Mouse (Mus musculus): Measurements from ENCODE around the gene Ptpra. TPM values are rescaled to one million over a fixed set of nuclear protein-coding genes. Genes with fewer than 3 reads are reported as not detected.
"Not testable (repeated sequence)": the region's sequence is repeated elsewhere in the genome, so short reads cannot be mapped to it uniquely, and the experiment has no call there.

Ptpra gene
- total RNA-seq, 2 experiments from 2014 or later = 17.3 to 21.4 TPM

DNA sequence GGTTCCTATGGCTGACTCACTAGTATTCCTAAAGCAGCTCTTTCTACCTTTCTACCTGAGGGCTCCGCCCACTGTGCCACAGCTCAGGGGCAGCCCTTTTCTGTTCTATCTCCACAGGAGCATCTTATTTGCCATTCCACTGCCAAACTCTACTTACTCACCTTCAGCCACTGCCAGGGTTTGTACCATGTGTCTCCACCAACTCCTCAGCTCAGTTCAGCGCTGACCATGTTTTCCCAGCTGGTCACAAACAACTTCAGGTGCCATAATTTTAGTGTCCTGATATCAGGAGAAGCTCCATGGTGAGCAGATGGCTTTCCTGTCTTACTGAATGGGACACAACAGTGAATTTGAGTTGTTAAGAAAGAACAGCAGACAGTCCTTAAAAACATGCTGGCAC, 107.4 kb downstream of the Ptpra start:
- DNase-seq = no peak

DNA sequence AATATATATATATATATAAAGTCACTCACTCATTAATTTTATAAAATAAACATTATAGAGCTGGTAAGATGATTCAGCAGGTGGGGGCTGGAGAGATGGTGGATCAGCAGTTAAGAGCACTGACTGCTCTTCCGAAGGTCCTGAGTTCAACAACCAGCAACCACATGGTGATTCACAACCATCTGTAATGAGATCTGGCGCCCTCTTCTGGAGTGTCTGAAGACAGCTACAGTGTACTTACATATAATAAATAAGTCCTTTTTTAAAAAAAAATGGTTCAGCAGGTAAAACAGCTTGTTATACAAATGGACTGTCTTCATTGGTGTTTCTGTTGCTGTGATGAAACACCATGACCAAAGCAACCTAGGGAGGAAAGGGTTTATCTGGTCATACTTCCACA, 107.9 kb downstream of the Ptpra start:
- DNase-seq = no peak

DNA sequence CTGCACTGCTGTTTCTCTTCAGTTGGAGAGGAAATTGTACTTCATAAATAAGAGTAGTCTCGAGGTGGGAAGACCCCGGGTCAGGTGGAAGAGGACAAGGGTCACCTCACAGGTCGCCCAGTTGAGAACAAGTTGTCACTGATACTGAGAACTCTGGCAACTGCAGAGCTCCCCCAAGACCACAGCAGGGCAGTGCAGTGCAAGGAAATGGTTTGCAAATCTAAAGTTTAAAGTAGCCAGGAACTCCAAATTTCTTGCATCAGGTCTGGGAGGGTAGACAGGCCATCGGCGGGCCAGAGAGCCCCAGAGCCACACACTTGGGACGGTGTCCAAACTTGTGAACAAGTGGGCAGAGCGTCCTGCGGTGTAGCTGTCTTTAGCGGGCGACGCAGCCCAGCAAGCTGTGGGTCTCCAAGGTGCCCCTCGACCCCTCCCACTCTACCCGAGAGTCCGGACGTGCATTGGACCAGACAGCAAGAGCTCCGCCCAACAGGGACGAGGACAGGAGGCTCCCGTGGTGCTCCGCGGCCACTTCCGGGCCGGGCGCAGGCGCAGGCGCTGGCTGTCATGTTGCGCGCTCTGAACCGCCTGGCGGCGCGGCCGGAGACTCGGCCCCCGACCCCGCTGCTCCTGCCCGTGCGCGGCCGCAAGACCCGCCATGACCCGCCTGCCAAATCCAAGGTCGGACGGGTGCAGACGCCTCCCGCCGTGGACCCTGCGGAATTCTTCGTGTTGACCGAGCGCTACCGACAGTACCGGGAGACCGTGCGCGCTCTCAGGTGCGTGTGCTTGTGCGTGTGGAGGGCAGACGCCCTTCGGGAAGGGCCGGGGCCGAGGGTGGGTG, 113.4 kb downstream of the Ptpra start, which contains the start of gene Mrps26:
Mrps26 (plus strand) TSS at position 531 of the 844 bp plus-strand sequence.
- peak; percentile 94 for DNase-seq

DNA sequence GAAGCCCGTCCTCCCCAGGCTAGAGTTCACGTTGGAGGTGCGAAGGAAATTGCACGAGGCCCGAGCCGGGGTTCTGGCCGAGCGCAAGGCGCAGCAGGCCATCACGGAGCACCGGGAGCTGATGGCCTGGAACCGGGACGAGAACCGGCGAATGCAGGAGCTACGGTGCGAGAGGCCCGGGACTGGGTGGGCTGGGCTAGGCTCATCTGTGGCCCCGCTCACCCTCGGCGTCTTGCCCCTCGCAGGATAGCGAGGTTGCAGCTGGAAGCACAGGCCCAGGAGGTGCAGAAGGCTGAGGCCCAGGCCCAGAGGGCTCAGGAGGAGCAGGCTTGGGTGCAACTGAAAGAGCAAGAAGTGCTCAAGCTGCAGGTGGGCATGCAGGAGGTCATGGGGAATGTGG, 114.0 kb downstream of the Ptpra start:
- no peak for DNase-seq

DNA sequence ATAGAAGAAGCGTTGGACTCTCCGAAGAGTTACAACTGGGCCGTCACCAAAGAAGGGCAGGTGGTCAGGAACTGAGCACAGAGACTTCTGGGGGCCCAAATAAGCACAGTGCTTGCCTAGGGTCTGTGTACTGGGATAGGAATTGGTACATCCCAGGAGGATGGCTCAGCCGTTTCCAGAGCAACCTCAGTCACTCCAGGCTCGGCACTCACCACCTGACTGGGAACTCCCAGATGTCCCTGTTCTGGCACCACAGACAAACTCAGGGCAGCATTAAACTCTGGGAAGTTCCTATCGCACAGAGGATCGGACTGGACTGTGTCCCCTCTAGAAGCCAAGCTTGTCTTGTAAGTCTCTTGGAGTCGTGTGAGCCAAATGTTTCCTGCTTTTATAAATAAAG, 114.9 kb downstream of the Ptpra start:
- no peak for DNase-seq

DNA sequence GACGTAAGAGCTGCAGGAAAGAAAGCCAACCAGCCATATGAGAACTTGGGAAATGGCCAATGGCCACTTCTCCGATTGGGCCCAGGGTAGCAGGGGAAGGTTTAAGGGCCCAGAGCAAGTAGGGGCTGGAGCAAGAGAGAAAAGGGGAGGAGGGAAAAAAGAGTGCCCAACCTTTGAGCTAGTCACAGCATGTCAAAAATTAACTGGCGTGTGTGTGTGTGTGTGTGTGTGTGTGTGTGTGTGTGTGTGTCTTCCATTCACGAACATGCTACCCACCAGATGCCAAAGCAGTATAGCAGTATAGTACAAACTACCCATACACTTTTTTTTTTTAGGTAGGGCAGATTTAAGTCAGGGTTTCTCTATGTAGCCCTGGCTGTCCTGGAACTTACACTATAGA, 118.8 kb downstream of the Ptpra start:
- no peak for DNase-seq

DNA sequence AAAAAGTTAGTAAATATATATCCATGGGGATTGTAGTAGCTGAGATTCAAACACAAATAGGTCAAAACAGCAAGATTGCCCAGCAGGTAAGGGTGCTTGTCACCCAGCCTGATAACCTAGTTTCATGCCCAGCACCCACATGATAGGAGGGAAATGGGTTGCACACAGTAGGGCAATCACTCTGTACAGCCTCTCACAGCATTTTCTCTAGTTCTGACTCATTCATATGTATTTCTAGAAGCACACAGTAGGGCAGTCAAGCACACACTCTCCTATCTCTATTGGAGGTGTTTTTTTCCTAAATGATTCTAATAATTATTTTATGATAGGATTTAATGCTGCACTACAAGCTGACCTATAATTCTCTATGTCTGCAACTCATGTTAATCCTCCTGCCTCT, 119.8 kb downstream of the Ptpra start:
- DNase-seq = no peak

DNA sequence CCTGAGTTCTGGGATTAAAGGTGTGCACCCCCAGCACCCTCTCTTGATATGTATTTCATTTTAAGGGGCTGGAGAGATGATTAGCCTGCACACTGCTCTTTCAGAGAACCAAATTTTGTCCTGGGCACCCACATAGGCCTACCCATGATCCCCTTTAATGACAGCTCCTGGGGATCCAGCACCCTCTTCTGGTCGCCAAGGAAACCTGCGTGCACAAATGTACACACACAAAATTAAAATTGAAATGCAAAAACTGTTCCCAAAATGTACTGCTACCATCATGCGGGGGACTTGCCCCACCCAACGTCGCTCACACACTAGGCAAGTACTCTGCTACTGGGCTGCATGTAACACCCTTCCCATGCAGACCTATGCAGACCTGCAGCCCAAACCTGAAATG, 124.9 kb downstream of the Ptpra start:
- DNase-seq = no peak

DNA sequence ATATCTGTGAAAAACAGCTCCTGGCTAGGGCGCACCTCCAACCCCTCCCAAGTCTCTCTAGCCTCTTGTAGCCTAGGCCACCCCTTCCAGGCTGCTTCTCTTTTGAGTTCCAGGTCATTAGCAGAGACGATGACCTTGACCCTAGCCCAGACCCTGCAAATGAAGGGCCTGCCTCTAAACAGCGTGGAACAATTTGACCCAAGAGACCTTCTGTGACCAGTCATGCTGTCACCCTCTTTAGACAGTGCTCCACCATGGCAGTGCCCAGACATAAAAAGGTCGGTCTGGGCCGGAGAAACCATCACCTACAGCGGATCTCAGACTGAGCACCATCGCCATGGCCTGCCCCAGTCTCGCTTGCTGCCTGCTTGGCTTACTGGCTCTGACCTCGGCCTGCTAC, 125.8 kb downstream of the Ptpra start, which contains the start of gene Oxt:
Oxt (plus strand) TSS at position 301 of the 400 bp plus-strand sequence.
- DNase-seq = no peak

DNA sequence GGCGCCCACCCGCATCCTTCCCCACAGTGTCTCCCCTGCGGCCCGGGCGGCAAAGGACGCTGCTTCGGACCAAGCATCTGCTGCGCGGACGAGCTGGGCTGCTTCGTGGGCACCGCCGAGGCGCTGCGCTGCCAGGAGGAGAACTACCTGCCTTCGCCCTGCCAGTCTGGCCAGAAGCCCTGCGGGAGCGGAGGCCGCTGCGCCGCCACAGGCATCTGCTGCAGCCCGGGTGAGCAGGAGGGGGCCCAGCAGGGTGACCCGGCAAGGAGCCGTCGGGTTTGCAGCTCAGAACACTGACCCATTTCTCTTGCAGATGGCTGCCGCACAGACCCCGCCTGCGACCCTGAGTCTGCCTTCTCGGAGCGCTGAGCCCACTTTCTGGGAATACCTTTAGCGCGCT, 126.5 kb downstream of the Ptpra start:
- not testable (repeated sequence) for DNase-seq

DNA sequence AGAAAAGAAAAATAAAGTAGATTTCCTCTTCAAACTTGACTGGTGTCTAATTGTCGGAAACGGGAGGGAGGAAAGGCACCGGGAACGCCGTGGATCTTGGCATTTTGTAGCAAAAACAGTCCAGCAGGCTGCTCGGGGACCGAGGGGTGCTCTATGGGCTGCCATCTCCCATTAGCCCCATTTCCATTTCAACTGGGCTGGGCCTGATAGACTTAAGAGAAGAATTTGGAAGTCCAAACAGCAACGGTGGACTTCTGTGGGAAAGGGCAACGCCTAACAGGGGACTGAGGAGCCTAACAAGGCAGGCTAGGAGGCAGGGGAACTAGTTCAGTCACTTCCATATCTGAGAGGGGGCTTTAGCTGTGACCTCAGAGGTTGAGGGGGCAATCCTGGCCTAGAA, 126.9 kb downstream of the Ptpra start:
- DNase-seq = no peak

DNA sequence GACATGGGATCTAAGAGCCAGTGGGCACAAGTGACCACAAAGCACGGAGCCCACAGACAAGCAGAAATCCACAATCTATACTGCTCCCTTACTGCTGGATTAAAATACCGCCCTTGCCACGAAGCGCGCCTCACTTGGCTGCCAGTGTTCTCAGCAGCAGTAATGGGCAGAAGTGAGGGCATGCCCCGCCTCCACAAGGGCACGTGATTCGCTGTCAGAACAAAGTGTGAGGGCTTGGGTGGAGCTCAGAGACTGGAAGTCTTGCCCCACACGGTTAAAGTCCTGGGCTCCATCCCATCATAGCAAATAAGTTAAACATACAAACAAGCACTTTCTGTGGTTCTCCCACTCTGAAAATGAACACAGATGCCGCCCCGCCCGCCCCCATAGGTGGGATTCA, 127.6 kb downstream of the Ptpra start:
- peak; percentile 36 for DNase-seq

DNA sequence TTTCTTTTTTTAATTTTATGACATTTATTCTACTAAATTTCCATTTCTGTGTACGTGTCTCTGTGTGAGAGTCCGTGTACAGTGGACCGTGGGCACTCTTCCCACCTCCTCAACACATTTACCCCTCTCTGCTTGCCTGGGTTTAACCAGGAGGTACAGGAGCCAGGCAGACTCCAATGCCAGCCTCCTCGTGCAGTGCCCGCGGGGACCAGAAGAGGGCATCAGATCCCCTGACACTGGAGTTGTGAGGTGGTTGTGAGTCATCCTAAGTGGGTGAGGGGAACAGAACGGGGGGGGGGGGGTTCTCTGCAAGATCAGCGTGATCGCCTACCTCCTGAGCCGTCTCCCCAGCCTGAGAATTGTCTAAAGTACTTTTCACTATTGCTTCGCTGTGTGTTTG, 128.1 kb downstream of the Ptpra start:
- no peak for DNase-seq

DNA sequence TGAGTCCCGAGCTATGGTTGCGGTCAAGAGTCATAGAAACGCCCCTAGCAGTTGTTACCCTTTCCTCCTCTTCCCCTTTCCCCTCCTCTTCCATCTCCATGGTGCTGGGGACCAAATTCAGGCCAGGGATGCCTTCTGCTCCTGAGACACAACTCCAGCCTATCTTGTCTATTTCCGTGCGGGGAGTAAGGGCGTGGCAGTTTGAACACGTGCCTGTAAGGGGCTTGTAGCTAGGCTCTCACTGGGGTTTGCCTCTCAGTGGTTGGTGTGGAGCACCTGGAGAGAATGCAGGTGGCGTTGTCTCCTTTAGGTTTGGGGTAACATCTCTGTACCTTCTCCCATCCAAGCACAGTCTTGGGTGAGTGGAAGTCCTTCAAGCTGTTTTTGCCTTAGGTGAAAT, 129.7 kb downstream of the Ptpra start:
- no peak for DNase-seq

DNA sequence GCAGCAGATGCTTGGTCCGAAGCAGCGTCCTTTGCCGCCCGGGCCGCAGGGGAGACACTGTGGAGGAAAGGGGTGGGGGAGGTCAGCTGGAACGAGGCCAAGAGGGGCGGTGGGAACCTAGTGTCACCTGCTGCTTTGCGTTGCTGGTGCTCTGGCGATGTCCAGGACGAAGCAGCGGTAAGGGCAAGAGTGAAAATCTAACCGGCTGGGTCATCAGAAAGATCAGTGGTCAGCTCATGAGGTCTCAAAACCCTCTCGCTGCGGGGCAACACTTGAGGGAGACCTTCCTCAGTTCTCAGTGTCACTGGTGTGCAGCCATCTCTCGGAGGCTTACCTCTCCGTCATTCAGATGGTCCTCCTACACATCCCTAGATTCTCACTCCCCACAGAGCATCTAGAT, 131.1 kb downstream of the Ptpra start:
- no peak for DNase-seq

DNA sequence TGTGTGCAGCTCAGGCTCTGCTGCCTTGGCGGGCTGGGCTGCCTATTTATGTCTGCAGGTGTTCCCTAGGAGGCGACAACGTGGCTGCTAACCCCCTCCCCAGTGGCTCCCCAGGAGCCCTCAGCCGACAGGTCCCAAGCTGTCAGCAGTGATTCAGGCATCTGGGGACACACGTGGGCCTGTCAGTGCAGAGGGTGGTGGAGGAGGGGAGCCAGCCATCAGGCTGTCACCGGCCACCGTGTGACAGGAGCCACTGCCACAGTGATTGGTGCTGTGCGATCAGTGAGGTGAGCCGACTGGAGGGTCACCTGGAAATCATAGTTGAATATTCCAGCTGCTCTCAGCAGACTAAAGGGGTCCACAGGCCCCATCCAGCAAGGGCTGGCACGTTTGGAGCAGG, 132.5 kb downstream of the Ptpra start, which contains the start of gene Avp:
Avp (minus strand) TSS at position 3 of the 400 bp plus-strand sequence.
- no peak for DNase-seq

DNA sequence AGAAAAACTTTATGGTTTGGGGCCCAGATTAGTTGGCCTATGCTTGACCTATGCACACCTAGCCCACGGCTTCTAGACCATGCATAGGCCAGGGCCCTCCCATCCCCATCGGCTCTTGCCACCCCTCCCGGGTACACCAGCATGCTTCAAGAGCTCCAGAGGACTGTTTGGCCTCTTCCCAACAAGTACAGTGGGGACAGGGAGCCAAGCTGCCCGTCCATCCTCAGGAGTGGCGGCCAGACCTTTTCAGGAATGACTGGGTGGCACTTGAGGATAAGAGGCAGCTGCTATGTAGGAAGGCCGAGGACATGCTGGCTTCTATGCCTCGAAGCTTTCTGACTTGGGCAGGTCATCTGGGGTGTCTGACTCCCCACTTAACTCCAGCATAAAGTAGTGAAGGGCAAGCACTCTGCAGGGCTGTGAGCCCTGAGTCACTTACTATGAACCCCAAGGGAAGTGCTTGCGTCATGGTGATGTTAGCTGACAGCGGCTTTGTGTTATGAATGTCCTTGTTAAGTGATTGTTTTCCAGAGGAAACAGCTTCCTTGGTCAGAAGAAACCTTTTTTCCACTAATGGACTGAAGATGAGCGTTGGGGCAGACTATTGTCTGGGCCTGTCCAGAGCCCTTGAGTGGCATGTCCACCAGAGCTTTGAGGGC, 134.0 kb downstream of the Ptpra start:
- DNase-seq = no peak

DNA sequence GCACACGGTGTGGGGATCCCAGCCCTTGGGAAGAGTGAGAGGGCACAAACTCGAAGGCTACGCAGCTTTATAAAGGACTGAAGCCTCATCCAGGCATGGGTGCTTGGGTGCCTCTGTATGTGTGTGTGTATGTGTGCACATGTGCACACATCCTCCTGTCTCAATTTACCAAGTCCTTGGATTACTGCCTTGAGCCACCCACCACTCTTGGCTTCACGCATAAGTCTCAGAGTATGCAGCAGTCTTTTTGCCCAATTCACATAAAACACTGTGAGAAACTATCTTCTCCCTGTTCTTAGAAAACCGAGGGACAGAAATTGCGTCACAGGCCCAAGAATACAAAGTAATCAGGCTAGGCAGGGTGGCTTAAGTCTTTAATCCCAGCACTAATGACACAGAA, 135.9 kb downstream of the Ptpra start:
- no peak for DNase-seq

DNA sequence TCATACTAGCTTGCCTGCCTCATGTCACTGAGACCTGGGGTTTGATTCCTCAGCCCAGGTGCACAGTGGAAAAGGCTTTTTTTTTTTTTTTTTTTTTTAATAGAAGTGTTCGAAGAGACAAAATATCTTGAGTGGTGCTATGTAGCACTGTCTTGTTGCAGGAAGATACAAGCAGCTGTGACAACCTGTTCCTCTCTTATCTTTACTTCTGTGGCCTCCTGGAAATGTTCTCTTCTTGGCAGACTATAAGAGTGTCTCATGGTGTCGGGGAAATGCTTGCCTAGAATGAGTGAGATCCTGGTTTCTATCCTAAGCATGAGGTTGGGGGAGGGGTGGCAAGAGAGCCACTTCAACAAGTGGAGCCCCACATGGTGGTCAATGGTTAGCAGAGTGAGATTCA, 138.3 kb downstream of the Ptpra start:
- no peak for DNase-seq

DNA sequence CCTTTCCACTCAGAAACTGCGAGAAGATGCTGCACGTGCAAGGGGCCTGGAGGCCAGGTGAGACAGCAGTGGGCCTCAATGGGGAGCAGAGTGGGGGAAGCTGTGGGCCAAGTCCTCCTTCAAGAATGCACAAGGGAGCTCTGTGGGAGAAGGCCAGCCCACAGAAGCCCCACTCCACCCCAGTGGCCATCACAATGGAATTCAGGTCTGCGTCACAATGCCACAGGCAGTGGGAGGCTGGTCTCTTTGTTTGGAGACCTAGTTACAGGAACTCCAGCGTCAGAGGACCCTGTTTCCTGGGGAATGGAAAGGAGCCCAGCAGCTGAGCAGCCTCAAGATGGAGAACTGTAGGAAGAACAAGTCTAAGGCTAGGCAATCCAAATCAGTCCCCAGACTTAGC, 139.1 kb downstream of the Ptpra start:
- no peak for DNase-seq

DNA sequence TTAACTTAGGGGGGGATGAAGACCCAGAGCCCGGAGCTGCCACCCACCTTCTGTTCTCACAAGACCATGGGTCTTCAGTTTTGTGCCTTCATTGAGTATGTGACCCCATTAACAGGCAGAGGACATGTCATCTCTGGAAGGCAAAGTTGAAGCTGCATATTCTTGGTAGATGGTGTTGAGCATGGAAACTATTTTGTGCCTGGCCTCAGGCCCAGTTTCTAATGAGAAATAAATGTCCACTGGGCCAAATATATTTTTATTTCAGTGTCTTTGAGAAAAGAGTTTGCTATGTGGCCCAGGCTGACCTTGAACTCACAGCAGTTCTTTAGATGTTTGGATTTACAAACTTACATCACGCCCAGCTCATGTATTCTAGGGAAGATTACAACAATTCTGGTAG, 139.7 kb downstream of the Ptpra start:
- DNase-seq = no peak

DNA sequence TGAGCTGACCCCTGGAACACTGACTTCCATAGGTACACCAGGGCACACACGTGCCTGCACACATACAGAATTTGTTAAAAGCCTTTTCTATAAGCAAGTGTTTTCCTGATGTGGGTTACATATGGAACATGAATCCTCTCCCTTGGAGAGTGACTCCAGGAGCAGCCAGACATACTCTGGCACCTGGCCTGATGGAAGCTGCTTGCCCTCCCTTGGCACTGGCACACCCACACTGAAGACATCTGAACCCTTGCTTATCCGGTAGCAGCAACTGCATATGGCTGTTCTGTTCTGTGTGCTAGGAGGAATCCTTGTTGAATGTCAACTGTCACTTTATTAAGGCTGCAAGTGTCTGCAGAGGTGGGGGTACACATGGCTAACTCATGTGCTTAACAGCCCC, 140.9 kb downstream of the Ptpra start:
- peak; percentile 44 for DNase-seq

DNA sequence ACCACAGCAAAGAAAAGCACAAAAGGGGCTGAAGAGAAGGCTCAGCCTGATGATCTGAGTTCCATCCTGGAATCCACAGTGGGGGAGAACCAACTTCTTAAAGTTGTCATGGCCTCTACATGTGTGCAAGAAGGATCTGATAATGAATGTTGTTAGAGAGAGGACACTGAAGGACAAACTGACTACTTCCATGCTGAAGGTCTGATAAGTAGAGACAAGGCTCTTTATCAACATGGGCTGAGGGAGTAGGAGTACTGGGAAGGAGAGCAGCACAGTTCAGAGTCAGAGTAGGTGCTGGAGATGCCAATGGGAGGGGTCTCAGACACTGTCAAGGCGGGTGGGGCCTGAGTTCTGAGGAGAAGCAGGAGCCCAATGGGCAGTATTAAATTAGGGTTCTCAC, 145.5 kb downstream of the Ptpra start:
- no peak for DNase-seq

DNA sequence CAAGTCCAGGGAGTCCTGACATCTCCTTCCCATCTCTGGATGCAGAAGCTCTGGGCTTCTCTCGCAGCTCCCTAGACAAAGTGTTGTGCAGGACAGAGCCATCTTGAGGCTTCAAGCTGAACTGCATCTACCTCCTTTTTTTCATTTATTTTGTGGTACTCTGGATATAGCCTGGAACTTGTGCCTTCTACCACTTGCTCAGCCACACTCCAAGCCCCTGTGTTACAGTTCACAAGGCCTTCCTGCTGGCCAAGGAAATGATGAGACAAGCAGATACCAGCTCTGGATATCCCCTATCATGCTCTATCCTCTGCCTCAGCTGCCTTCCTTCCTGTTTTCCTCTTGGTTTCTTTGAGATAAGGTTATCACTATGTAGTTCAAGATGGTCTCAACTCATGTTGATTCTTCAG, 147.5 kb downstream of the Ptpra start:
- no peak for DNase-seq
